Mouse (Mus musculus): ENCODE data around the gene Gm16223. TPM values are rescaled to one million over a fixed set of nuclear protein-coding genes. Genes with fewer than 3 reads are reported as not detected.

Gene Gm16223
- total RNA-seq (2023; ENCODE audit: inconsistent age) = 0.19 TPM in 1 of 4 replicates, not detected in the others

GRCm38 (mm10) chr5:42067476-42068187 lies at the start of gene Gm16223:
TSS of gene Gm16223 (plus strand) at chr5:42067960.

Other genes starting within 250 kb of the Gm16223 start
- 37.2 to 41.9 TPM (median 40.9 TPM) in 4 replicates for gene Bod1l, start 223.6 kb upstream of the Gm16223 start, total RNA-seq (2023; ENCODE audit: inconsistent age)

Measured in B cell, adult (primary cell).